Mouse (Mus musculus) small intestine, adult 2 months (tissue): ENCODE measurements around the gene Znfx1. TPM values are rescaled to one million over a fixed set of nuclear protein-coding genes. Genes with fewer than 3 reads are reported as not detected.

Source experiments
- H3K27ac ChIP-seq: fragments of 200-500 bp; 2 replicates; pipeline ENCODE4 v1.5.1; 2012; ENCODE audit warnings: low read depth, low read length, control low read depth, inconsistent platforms; ENCODE audit not compliant: insufficient read depth
- H3K27me3 ChIP-seq: fragments of 200-500 bp; 2 replicates; pipeline ENCODE4 v1.6.1; 2012; ENCODE audit warnings: mild to moderate bottlenecking, moderate library complexity, low read length, inconsistent platforms; ENCODE audit not compliant: control insufficient read depth, insufficient read depth
- H3K36me3 ChIP-seq: fragments of 200-500 bp; 2 replicates; pipeline ENCODE4 v1.6.1; 2012; ENCODE audit warnings: mild to moderate bottlenecking, low read length, control low read depth, inconsistent platforms; ENCODE audit not compliant: control insufficient read depth, insufficient read depth
- H3K4me1 ChIP-seq: fragments of 200-500 bp; 2 replicates; pipeline ENCODE4 v1.6.1; 2012; ENCODE audit warnings: low read length, inconsistent platforms, mixed read lengths; ENCODE audit not compliant: control insufficient read depth, insufficient read depth, insufficient read length
- H3K4me3 ChIP-seq: fragments of 200-500 bp; 2 replicates; pipeline ENCODE4 v1.5.1; 2012; ENCODE audit warnings: low read depth, mild to moderate bottlenecking, control low read depth, inconsistent platforms, low read length, moderate library complexity
- CTCF ChIP-seq: fragments of 200-500 bp; IDR thresholded peaks from 2 replicates; pipeline ENCODE4 v1.5.1; 2012; ENCODE audit warnings: low read depth, mild to moderate bottlenecking, control low read depth, inconsistent platforms, low read length, moderate library complexity, mixed read lengths; ENCODE audit not compliant: insufficient replicate concordance, insufficient read length; ENCODE audit errors: extremely low read depth
- POLR2A ChIP-seq: fragments of 200-500 bp; IDR thresholded peaks from 2 replicates; pipeline ENCODE4 v1.6.1; 2012; ENCODE audit warnings: low read depth, mild to moderate bottlenecking, control low read depth, inconsistent platforms, low read length, moderate library complexity
- WGBS: fragments of 180-500 bp; shearing (Covaris S2); methylation state at CpG from one replicate; pipeline ENCODE4 v1.1.7; 2018; 5-methylcytosine and 5-hydroxymethylcytosine counted together
- polyA plus RNA-seq: library from polyadenylated mRNA; depleted of rRNA; stranded (reverse); fragments of >200 nt; gene quantifications from 2 replicates; pipeline ENCODE4 v1.2.3, GENCODE M21; 2012

Znfx1 gene
- polyA plus RNA-seq, 1 experiment, result 56.0 TPM

- TF ChIP-seq POLR2A, result no peak
- no peak for TF ChIP-seq CTCF
- WGBS, result 80% methylated on average over 12 of the region's 12 CpGs
- peaks cover 89% of the 10 kb centered on the region for H3K36me3 ChIP-seq
These were observed 19.3 kb downstream of the Znfx1 start for GRCm38 (mm10) chr2:167043400-167044121.

GRCm38 (mm10) chr2:167039386-167039785 lies 23.4 kb downstream of the Znfx1 start:
- no peaks in the 10 kb centered on the region; the same call in 1 of the 2 replicates for H3K4me1 ChIP-seq
- TF ChIP-seq POLR2A, result no peak
- no peaks in the 10 kb centered on the region for H3K27me3 ChIP-seq
- H3K4me3 ChIP-seq, result no peak overlapping the region
- peaks cover 97% of the 10 kb centered on the region for H3K36me3 ChIP-seq
- 88% methylated on average over 8 of the region's 8 CpGs for WGBS
- no peak overlapping the region for H3K27ac ChIP-seq

More at GRCm38 (mm10) chr2:167043400-167044121, 19.3 kb downstream of the Znfx1 start:
- Histone ChIP-seq H3K27ac (no peak overlapping the region), H3K4me3 (no peak overlapping the region), H3K27me3 (no peaks in the 10 kb centered on the region), H3K4me1 (no peaks in the 10 kb centered on the region; the same call in 1 of the 2 replicates)

GRCm38 (mm10) chr2:167038716-167039115 lies 24.1 kb downstream of the Znfx1 start:
- H3K27ac ChIP-seq, result no peak overlapping the region
- no peak for TF ChIP-seq CTCF
- no peak for TF ChIP-seq POLR2A
- H3K36me3 ChIP-seq, result peaks cover 93% of the 10 kb centered on the region
- 86% methylated on average over 7 of the region's 7 CpGs for WGBS
- no peaks in the 10 kb centered on the region for H3K27me3 ChIP-seq
- H3K4me1 ChIP-seq, result no peaks in the 10 kb centered on the region; the same call in 1 of the 2 replicates
- H3K4me3 ChIP-seq, result no peak overlapping the region

GRCm38 (mm10) chr2:167038297-167038696 lies 24.5 kb downstream of the Znfx1 start:
- 78% methylated on average over 6 of the region's 6 CpGs for WGBS
- no peaks in the 10 kb centered on the region; the same call in 1 of the 2 replicates for H3K4me1 ChIP-seq
- no peak overlapping the region for H3K27ac ChIP-seq
- H3K4me3 ChIP-seq, result no peak overlapping the region
- H3K27me3 ChIP-seq, result no peaks in the 10 kb centered on the region
- no peak for TF ChIP-seq POLR2A
- no peak for TF ChIP-seq CTCF
- H3K36me3 ChIP-seq, result peaks cover 92% of the 10 kb centered on the region

- H3K27ac ChIP-seq, result no peak overlapping the region
- WGBS, result 94% methylated on average over 12 of the region's 12 CpGs
- peaks cover 86% of the 10 kb centered on the region for H3K36me3 ChIP-seq
- H3K4me3 ChIP-seq, result no peak overlapping the region
- H3K4me1 ChIP-seq, result no peaks in the 10 kb centered on the region; the same call in 1 of the 2 replicates
- H3K27me3 ChIP-seq, result no peaks in the 10 kb centered on the region
- no peak for TF ChIP-seq POLR2A
- TF ChIP-seq CTCF, result no peak
These were observed 25.1 kb downstream of the Znfx1 start for GRCm38 (mm10) chr2:167037710-167038109.

GRCm38 (mm10) chr2:167030507-167030906 lies 32.3 kb downstream of the Znfx1 start:
- TF ChIP-seq CTCF (no peak), POLR2A (no peak)
- 96% methylated on average over 4 of the region's 4 CpGs for WGBS
- Histone ChIP-seq H3K4me3 (no peak overlapping the region), H3K36me3 (peaks cover 58% of the 10 kb centered on the region), H3K4me1 (no peaks in the 10 kb centered on the region), H3K27me3 (no peaks in the 10 kb centered on the region), H3K27ac (no peak overlapping the region)

- no peaks in the 10 kb centered on the region for H3K4me1 ChIP-seq
- H3K4me3 ChIP-seq, result no peak overlapping the region
- WGBS, result 88% methylated on average over 7 of the region's 7 CpGs
- H3K36me3 ChIP-seq, result peaks cover 54% of the 10 kb centered on the region
- no peak overlapping the region for H3K27ac ChIP-seq
- no peaks in the 10 kb centered on the region for H3K27me3 ChIP-seq
- no peak for TF ChIP-seq CTCF
- TF ChIP-seq POLR2A, result no peak
These were observed 34.3 kb downstream of the Znfx1 start for GRCm38 (mm10) chr2:167028553-167028952.
